Mouse (Mus musculus): Measurements from ENCODE around the gene Elob. TPM values are rescaled to one million over a fixed set of nuclear protein-coding genes. Genes with fewer than 3 reads are reported as not detected.

The Elob gene
- polyA plus RNA-seq, 1 experiment: 852 TPM

- Histone ChIP-seq H3K36me3 (ENCODE audit: control insufficient read depth, insufficient read depth) (no peaks in the 10 kb centered on the region), H3K27me3 (ENCODE audit: control insufficient read depth, insufficient read depth, insufficient read length) (peaks cover 7% of the 10 kb centered on the region)
- TF ChIP-seq USF1 (IDR thresholded peaks at IDR 0.05; ENCODE audit: low read depth): no peak
- no peak for TF ChIP-seq FOSL1 (IDR thresholded peaks at IDR 0.05; ENCODE audit: insufficient read depth, low read length, poor library complexity, severe bottlenecking)
- no peak for TF ChIP-seq CTCF (IDR thresholded peaks at IDR 0.05; ENCODE audit: control insufficient read depth, insufficient read depth, insufficient read length)
- TF ChIP-seq MYOG (IDR thresholded peaks at IDR 0.05; ENCODE audit: control insufficient read depth, extremely low read depth, insufficient read length): no peak
- no peak for TF ChIP-seq CEBPB (IDR thresholded peaks at IDR 0.05; ENCODE audit: low read depth)
- no peak for TF ChIP-seq MAX (IDR thresholded peaks at IDR 0.05)
- no peak for TF ChIP-seq MYOD1 (IDR thresholded peaks at IDR 0.05; ENCODE audit: control insufficient read depth, insufficient read length, low read depth)
Measured at GRCm38 (mm10) chr17:23777141-23777540, 51.8 kb downstream of the Elob start.

GRCm38 (mm10) chr17:23776216-23776615, 52.7 kb downstream of the Elob start:
- Histone ChIP-seq H3K36me3 (ENCODE audit: control insufficient read depth, insufficient read depth) (no peaks in the 10 kb centered on the region), H3ac (ENCODE audit: control insufficient read depth, insufficient read length, low read depth) (no peak overlapping the region), H3K79me3 (ENCODE audit: low read depth) (no peaks in the 10 kb centered on the region), H3K27me3 (ENCODE audit: control insufficient read depth, insufficient read depth, insufficient read length) (peaks cover 7% of the 10 kb centered on the region), H3K79me2 (ENCODE audit: control insufficient read depth, insufficient read depth) (peaks cover 1% of the 10 kb centered on the region), H3K4me3 (ENCODE audit: insufficient read depth, poor library complexity, severe bottlenecking) (no peak overlapping the region)
- TF ChIP-seq USF1 (IDR thresholded peaks at IDR 0.05; ENCODE audit: low read depth): no peak
- no peak for TF ChIP-seq FOSL1 (IDR thresholded peaks at IDR 0.05; ENCODE audit: insufficient read depth, low read length, poor library complexity, severe bottlenecking)
- no peak for TF ChIP-seq MYOG (IDR thresholded peaks at IDR 0.05; ENCODE audit: control insufficient read depth, extremely low read depth, insufficient read length)
- TF ChIP-seq CEBPB (IDR thresholded peaks at IDR 0.05; ENCODE audit: low read depth): no peak
- TF ChIP-seq MAX (IDR thresholded peaks at IDR 0.05): no peak
- no peak for TF ChIP-seq MYOD1 (IDR thresholded peaks at IDR 0.05; ENCODE audit: control insufficient read depth, insufficient read length, low read depth)
- TF ChIP-seq CTCF (IDR thresholded peaks at IDR 0.05; ENCODE audit: control insufficient read depth, insufficient read depth, insufficient read length): no peak

More at GRCm38 (mm10) chr17:23777141-23777540, 51.8 kb downstream of the Elob start:
- H3ac ChIP-seq (ENCODE audit: control insufficient read depth, insufficient read length, low read depth): no peak overlapping the region
- no peak overlapping the region for H3K4me3 ChIP-seq (ENCODE audit: insufficient read depth, poor library complexity, severe bottlenecking)
- no peaks in the 10 kb centered on the region for H3K79me2 ChIP-seq (ENCODE audit: control insufficient read depth, insufficient read depth)
- no peaks in the 10 kb centered on the region for H3K79me3 ChIP-seq (ENCODE audit: low read depth)

Small RNA genes within 50 kb of the gene (microRNA-seq; reads per million reads assigned to microRNA genes)
- 0.28 reads per million for gene Mir5125 (ENCODE audit: borderline microRNAs expressed)

Other genes starting within 250 kb of the Elob start
- 5.2 TPM for gene Zfp13, start 229.6 kb downstream of the Elob start, polyA plus RNA-seq (2012; fragmentation: generic; extraction: Trizol)
- 0.09 TPM for gene Zscan10, start 228.3 kb downstream of the Elob start, polyA plus RNA-seq (2012; fragmentation: generic; extraction: Trizol)
- 0.01 TPM for gene Mmp25, start 183.9 kb downstream of the Elob start, polyA plus RNA-seq (2012; fragmentation: generic; extraction: Trizol)
- 0.28 TPM for gene Bicdl2, start 168.6 kb downstream of the Elob start, polyA plus RNA-seq (2012; fragmentation: generic; extraction: Trizol)
- gene Hcfc1r1, start 155.5 kb downstream of the Elob start, polyA plus RNA-seq (2012; fragmentation: generic; extraction: Trizol): 253 TPM
- gene Thoc6, start 155.3 kb downstream of the Elob start, polyA plus RNA-seq (2012; fragmentation: generic; extraction: Trizol): 60.5 TPM
- gene Tnfrsf12a, start 151.7 kb downstream of the Elob start, polyA plus RNA-seq (2012; fragmentation: generic; extraction: Trizol): 916 TPM
- not detected for gene Cldn6, start 149.9 kb downstream of the Elob start, polyA plus RNA-seq (2012; fragmentation: generic; extraction: Trizol)
- 0.54 TPM for gene Cldn9, start 145.1 kb downstream of the Elob start, polyA plus RNA-seq (2012; fragmentation: generic; extraction: Trizol)
- gene 1520401A03Rik, start 106.4 kb downstream of the Elob start, polyA plus RNA-seq (2012; fragmentation: generic; extraction: Trizol): 0.01 TPM
- 14.8 TPM for gene Pkmyt1, start 102.8 kb downstream of the Elob start, polyA plus RNA-seq (2012; fragmentation: generic; extraction: Trizol)
- gene Paqr4, start 88.3 kb downstream of the Elob start, polyA plus RNA-seq (2012; fragmentation: generic; extraction: Trizol): 12.5 TPM
- 0.05 TPM for gene Kremen2, start 83.3 kb downstream of the Elob start, polyA plus RNA-seq (2012; fragmentation: generic; extraction: Trizol)
- 92.5 TPM for gene Flywch1, start 57.5 kb downstream of the Elob start, polyA plus RNA-seq (2012; fragmentation: generic; extraction: Trizol)
- gene Flywch2, start 43.1 kb downstream of the Elob start, polyA plus RNA-seq (2012; fragmentation: generic; extraction: Trizol): 0.27 TPM
- 63.8 TPM for gene Srrm2, start 38.6 kb downstream of the Elob start, polyA plus RNA-seq (2012; fragmentation: generic; extraction: Trizol)
- gene Prss33, start 6.9 kb upstream of the Elob start, polyA plus RNA-seq (2012; fragmentation: generic; extraction: Trizol): not detected
- gene Prss32, start 14.7 kb upstream of the Elob start, polyA plus RNA-seq (2012; fragmentation: generic; extraction: Trizol): 0.02 TPM
- 0.02 TPM for gene Prss41, start 15.0 kb upstream of the Elob start, polyA plus RNA-seq (2012; fragmentation: generic; extraction: Trizol)
- gene Prss21, start 38.9 kb upstream of the Elob start, polyA plus RNA-seq (2012; fragmentation: generic; extraction: Trizol): not detected
- gene Dcpp1, start 51.7 kb upstream of the Elob start, polyA plus RNA-seq (2012; fragmentation: generic; extraction: Trizol): not detected
- gene Dcpp2, start 51.7 kb upstream of the Elob start, polyA plus RNA-seq (2012; fragmentation: generic; extraction: Trizol): not detected
- not detected for gene Dcpp3, start 88.3 kb upstream of the Elob start, polyA plus RNA-seq (2012; fragmentation: generic; extraction: Trizol)
- not detected for gene Sbp, start 112.5 kb upstream of the Elob start, polyA plus RNA-seq (2012; fragmentation: generic; extraction: Trizol)
- gene Sbpl, start 126.1 kb upstream of the Elob start, polyA plus RNA-seq (2012; fragmentation: generic; extraction: Trizol): not detected
- gene Prss30, start 151.4 kb upstream of the Elob start, polyA plus RNA-seq (2012; fragmentation: generic; extraction: Trizol): 0.04 TPM
- 0.95 TPM for gene Prss22, start 169.0 kb upstream of the Elob start, polyA plus RNA-seq (2012; fragmentation: generic; extraction: Trizol)
- gene Prss27, start 209.0 kb upstream of the Elob start, polyA plus RNA-seq (2012; fragmentation: generic; extraction: Trizol): 0.16 TPM
- 41.5 TPM for gene Kctd5, start 244.3 kb upstream of the Elob start, polyA plus RNA-seq (2012; fragmentation: generic; extraction: Trizol)